Mouse (Mus musculus) WW6 (cell line): Measurements from ENCODE around the gene Ppp1r15b.

ENCODE experiments used
- DNase-seq: peaks from one replicate; pipeline ENCODE4 v3.0.0-alpha.2; 2013; ENCODE audit warnings: low read depth, low spot score

Gene Ppp1r15b

GRCm38 (mm10) chr1:133119931-133120712 lies 10.8 kb upstream of the Ppp1r15b start:
- no peak for DNase-seq

- DNase-seq, result no peak
Measured at GRCm38 (mm10) chr1:133121246-133121645, 9.7 kb upstream of the Ppp1r15b start.

DNA sequence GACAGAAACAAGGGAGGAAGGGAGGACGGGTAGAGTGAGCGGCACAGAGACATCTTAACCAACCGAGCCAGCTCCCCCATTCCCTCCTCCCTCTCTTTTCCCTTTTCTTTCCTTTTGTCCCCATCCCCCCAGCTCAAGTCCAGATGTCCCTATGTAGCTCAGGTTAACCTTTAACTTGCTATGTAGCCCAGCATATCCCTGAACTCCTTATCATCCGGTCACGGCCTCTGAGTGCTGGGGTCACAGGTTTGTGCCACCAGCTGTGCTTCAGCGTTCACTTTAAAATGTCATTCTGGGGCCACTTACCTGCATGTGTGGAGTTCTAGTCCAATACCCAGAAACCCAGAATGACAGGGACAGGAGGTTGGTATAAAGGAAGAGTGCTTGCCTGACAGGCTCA lies 6.8 kb upstream of the Ppp1r15b start:
- no peak for DNase-seq

DNA sequence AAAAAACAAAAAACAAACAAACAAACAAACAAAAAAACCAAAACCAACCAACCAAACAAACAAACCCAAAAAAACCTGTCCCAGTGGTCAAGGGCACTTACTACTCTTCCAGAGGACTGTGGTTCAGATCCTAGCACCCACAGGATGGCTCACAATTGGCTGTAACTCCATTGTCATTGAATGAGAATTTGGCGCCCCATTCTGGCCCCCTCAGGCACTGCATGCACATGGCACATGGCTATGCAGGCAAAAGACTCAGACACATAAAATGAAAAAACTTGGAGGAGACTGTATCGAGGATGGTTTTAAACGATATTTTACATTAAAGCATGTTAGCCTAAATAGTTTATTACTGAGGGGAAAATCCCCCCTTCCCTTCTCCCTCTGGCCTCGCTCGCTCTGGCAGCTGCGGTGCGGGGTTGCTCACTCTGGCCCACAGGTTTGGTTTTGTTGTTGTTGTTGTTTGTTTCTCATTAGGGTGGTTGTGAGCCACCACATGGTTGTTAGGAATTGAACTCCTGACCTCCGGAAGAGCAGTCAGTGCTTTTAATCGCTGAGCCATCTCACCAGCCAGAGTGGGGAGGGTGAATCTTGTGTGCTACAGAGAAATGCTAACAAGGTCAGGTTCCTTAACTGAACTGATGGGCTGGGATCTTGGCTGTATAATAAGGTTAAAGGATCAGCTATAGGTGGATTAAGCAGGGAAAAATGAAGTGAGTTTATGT lies 5.1 kb upstream of the Ppp1r15b start:
- DNase-seq, result no peak

DNA sequence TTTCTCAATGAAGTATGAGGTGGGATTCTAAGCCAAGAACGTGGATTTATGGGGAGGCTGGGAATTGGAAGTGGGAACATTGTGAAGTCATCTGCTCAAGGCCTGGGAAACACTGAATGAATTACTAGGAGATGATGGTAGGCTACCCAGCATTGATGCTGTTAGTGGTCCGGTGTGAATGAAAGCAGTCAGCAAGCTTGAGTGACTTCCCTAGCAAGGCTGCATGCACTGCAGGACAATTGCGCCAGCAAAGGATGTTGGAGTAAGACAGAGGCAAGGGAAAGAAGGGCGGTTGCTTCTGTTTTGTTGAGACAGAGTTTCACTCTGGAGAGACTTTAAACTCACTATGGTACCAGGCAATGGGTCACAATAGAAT lies 4.6 kb upstream of the Ppp1r15b start:
- DNase-seq, result no peak

GRCm38 (mm10) chr1:133127328-133127727 lies 3.6 kb upstream of the Ppp1r15b start:
- DNase-seq, result no peak

GRCm38 (mm10) chr1:133129471-133130221 lies 1.3 kb upstream of the Ppp1r15b start:
- no peak for DNase-seq

GRCm38 (mm10) chr1:133131561-133131905 lies 590 bp downstream of the Ppp1r15b start:
- DNase-seq, result no peak

- no peak for DNase-seq
Measured at GRCm38 (mm10) chr1:133131936-133132335, 993 bp downstream of the Ppp1r15b start.

DNA sequence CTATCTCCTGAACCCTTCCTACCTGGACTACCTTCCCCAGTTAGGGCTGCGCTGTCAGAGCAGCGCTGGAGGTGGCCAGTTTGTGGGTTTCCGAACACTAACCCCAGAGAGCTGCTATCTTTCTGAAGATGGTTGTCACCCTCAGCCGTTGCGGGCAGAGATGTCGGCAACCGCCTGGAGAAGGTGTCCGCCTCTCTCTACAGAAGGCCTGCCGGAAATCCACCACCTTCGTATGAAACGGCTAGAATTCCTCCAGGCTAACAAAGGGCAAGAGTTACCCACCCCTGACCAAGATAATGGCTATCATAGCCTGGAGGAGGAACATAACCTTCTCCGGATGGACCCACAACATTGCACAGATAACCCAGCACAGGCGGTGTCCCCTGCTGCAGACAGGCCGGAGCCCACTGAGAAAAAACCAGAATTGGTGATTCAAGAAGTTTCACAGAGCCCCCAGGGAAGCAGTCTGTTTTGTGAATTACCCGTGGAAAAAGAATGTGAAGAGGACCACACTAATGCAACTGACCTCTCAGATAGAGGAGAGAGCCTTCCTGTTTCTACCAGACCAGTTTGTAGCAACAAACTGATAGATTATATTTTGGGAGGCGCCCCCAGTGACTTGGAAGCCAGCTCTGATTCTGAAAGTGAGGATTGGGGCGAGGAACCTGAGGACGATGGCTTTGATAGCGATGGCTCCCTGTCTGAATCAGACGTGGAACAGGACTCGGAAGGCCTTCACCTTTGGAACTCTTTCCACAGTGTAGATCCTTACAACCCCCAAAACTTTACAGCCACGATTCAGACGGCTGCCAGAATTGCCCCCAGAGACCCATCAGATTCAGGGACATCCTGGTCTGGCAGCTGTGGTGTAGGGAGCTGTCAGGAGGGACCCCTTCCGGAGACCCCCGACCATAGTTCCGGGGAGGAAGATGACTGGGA lies 1.7 kb downstream of the Ppp1r15b start:
- no peak for DNase-seq

GRCm38 (mm10) chr1:133133425-133133824 lies 2.5 kb downstream of the Ppp1r15b start:
- no peak for DNase-seq

DNA sequence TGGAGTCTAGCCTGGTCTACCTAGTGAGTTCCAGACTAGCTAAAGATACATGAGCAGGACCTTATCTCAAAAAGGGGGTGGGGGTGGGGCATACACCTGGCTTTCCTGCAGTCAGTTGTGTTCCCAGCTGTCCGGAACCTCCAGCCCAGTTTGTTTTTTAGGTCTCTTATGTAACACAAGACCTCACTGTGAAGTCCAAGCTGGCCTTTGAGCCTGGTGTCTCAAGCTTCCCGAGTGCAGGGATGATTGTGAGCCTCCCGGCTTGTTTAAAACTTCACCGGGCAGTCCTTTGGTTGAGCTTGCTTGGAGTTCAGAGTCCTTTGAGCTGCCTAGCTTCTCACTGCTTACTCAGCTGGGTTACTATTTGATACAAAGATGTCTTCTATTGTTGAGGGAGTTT lies 3.1 kb downstream of the Ppp1r15b start:
- no peak for DNase-seq

DNA sequence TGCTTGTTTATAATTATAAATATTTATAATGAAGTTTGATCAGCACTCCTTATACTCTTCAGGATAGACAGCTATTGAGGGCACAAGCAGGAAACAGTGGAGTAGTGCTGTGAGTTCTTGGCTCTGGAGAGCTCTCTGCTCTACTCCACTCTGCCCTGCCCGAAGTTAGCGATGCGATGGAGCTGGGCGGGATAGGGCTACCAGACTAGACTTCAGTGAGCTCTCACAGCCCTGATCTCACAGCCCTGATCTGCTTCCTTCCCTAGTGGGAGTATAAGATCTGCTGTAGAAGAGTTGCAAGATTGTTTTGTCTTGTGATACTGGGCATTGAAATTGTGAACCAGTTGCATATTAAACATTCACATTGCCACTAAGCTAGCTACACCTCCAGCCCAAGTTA lies 3.9 kb downstream of the Ppp1r15b start:
- no peak for DNase-seq

- DNase-seq, result no peak
Measured at GRCm38 (mm10) chr1:133135808-133136207, 4.9 kb downstream of the Ppp1r15b start.

- no peak for DNase-seq
Measured at GRCm38 (mm10) chr1:133138401-133138800, 7.5 kb downstream of the Ppp1r15b start.

GRCm38 (mm10) chr1:133146014-133147009 lies 15.4 kb downstream of the Ppp1r15b start:
- no peak for DNase-seq

GRCm38 (mm10) chr1:133147324-133147723 lies 16.4 kb downstream of the Ppp1r15b start:
- DNase-seq, result no peak

- no peak for DNase-seq
Measured at GRCm38 (mm10) chr1:133148122-133148521, 17.2 kb downstream of the Ppp1r15b start.

DNA sequence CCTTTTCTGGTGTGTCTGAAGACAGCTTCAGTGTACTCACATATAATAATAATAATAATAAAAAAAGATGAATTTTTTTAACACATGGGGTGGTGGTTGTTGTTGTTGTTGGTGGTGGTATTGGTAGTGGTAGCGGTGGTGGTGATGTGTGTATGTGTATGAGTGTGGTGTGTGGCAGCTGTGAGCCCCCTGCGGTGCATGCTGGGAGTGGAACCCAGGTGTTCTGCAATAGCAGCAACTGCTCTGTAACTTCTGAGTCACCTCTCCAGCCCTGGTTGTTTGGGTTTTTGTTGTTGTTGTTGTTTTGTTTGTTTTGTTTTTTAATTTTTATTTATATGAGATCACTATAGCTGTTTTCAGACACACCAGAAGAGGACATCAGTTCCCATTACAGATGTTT lies 19.6 kb downstream of the Ppp1r15b start:
- DNase-seq, result no peak

- DNase-seq, result no peak
Measured at GRCm38 (mm10) chr1:133152213-133152612, 21.3 kb downstream of the Ppp1r15b start.
